Mouse (Mus musculus) duodenum, adult 2 months (tissue): Measurements from ENCODE around the gene S100a16. TPM values are rescaled to one million over a fixed set of nuclear protein-coding genes. Genes with fewer than 3 reads are reported as not detected.

ENCODE experiments used
- polyA plus RNA-seq: library from polyadenylated mRNA; depleted of rRNA; stranded (reverse); fragments of >200 nt; gene quantifications from 2 replicates; pipeline ENCODE4 v1.2.3, GENCODE M21; 2012; ENCODE audit warnings: low replicate concordance; rRNA removed

The S100a16 gene
- polyA plus RNA-seq: 57.6 and 80.1 TPM in 2 replicates

DNA sequence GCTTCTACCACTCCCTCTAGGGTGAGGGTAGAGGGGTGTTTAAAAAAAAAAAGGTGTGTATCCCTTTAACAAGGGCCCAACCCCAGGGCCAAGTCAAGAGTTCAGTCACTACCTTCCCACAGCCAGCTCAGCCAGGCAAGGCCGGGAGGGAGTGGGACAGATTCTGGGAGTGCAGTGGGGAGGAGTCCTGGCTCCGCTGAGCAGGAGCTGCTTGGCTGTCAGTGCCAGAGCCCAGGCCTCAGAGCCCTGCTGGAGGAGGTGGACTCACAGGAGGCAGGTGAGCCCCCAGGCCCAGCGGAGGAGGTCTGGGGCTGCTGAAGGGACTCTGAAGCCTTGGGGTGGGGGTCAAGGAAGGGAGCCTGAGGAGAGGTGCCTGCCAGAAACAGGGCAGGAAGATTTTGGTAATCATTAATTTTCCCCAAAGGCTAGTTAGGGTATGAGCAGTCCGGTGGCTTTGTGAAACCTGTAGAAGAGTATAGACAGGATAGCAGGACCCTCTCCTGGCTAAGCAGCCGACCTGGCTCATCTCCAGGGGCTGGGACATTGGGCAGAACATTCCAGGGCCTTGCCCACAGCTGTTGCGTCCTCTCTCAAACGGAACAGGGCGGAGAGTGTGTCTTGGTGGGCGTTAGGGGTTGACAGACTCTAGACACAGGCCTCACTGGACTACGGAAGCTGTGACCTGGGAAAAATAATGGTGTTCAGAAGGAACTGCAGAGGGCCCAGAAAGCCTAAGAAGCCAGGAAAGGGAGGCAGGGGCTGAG is at the start of gene S100a16:
Gene S100a16 (plus strand): TSS at position 114 of the 764 bp plus-strand sequence.

DNA sequence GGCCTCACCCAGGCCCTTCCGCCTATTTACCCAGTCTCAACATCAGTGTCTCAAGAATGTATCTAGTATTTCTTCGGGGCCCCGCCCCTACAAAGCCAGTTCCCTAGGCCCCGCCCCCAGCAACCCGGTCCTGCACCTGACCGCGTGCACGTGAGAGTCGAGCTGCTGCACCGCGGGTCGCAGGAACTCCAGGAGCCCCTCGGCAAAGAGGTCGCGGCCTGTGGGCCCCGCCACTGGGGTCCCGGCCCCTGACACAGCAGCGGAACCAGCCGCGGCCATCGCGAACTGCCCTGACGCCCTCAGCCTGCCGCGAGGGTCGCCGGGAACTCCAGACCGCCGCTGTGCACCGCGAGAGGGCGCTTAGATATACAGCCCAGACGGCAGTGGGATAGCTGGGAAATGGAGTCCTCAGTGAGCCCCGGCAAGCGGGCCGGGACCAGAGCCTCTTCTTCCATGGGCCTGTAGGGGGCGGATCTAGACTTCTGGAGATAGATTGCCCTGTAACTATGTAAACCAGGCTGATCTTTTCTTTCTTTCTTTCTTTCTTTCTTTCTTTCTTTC is 46.3 kb upstream of the S100a16 start, which contains the start of gene Snapin:
Gene Snapin (minus strand): TSS at position 338 of the 561 bp plus-strand sequence.

DNA sequence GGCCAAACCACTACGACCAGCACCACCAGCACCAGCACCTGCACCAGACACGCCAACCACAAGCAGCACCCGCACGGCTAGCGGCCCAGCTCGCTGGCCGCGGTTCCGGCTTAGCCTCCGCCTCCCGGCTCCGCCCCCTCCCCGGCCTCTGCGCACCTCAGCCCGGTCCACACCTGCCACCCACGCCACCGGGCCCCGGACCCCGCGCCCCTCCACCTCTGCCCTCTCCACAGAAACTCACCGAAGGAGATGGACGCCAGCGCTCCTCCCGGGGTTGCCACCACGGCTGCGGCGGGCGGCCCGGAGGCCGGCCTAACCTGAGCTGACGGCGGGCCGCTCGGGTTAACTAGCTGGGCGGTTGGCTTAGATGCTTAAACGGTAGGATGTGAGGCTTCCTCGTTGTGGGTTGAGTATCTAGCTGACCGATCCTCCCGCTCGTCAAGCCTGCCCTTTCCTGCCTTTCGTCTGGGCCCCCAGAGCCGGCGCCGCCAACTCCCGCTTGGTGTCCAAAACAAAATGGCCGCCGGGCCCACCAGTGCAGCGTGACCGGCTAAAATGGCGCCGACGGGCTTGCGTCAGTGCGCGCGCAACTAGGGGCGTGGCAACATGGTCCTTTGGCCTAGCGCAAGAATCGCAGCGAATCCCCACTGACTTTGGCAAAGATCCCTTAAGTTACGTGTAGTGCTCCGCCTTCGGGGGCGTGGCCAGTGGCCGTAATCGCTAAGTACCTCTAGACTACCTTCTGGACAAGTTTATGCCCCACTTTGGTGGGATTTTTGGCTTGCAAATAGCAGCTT is 27.9 kb upstream of the S100a16 start, which contains the start of gene Chtop:
Gene Chtop (minus strand): TSS at position 549 of the 797 bp plus-strand sequence.

DNA sequence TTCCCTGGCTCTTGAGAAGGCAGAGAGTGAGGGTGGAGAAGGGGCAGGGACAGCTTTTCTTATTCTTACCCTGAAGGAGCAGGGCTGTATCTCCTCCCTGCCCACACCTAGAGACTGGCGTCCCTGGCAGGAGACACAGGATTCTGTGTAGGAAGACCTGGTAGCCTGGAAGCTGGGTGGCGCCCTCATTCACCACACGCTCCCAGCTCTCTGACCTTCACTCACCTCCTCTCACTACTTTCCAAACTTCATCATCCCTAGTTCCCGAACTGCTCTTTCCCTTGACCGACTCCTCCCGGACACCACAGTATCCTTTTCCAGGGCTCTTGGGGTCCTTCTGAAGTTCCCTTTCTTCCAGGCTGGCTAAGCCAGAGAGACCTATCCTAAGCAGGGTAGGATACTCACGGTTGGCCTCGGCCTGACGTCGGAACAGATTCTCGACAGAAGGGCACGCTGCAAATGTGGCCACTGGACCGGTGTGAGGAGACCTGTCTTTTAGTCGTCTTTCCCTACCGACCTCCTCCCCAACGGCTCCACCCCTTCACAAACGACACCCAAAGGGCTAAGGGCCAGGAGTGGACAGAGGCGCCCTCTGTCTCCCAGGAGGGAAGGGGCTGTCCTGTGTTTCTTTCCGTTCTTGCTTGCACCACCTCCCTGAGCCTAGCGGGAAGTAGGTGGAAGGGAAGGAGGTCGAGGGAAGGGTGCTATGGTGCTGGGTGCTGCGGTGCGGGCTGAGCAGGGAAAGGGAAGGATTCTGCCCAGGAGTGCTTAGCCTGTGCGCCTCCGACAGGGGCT is 23.1 kb upstream of the S100a16 start, which contains the start of the genes S100a1 and S100a13:
Gene S100a1 (minus strand): TSS at position 597 of the 795 bp plus-strand sequence.
Gene S100a13 (plus strand): TSS at position 640 of the 795 bp plus-strand sequence.

DNA sequence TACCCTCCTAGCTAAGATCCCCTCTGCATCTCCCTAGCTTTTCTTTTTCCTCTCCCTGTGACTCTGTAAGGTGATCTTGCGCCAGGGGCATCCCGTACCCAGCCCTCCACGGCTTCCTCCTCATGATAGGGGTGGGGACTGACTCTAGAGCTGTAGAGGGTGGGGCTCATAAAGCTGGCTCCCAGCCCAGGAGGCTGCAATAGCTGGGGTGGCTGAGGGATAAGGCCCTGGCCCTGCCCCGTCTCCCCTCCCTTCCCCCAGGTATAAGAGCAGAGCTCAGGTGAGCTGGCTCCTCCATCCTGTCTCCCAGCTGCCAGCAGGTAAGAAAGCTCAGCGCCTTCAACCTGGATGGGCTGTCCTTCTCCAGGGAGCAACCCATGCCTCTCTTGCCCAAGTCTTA is 10.5 kb upstream of the S100a16 start, which contains the start of gene S100a14:
Gene S100a14 (plus strand): TSS at position 277 of the 400 bp plus-strand sequence.

DNA sequence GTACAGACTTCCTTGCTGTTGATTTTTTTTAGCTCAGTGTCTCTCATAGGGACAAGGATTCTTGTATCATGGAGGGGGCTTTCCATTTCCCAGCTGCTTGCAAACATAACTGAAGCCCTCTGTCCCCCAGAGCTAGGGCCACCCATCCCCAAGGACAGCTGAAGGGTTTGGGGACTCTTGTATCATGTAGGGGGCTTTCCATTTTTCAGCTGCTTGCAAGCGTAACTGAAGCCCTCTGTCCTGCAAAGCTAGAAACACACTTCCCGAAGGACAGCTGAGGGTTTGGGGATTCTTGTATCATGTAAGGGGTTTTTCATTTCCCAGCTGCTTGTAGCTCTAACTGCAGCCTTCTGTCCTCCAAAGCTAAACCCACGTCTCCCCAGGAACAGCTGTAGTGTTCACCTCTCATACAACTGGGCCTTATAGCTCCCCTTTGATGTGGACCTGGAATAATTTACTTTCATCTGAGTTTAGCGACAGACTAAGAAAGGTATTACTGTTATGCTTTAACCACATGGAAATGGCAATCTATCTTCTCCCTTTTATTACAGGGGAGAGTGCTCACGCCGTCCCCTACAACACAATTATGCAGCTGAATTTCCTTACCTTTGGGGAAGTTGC is 23.1 kb downstream of the S100a16 start, which contains the start of gene S100a3:
Gene S100a3 (plus strand): TSS at position 571 of the 621 bp plus-strand sequence.

DNA sequence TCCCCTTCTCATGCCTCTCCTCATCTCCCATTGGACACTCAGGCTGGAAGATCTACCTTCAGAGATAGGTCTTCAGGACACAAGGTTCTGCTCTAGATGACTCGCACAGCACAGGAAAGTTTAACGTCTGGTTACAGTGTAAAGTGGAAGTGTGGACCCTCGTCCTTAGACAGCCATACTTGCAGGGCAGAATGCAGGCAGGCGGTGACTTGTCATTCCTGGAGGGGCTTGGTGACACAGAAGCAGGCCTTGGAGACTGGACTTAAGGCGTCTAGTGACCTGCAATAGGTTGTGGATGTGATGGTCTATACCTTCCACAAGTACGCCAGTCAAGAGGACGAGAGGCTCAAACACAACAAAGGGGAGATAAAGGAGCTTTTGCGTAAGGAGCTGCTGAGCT is 52.9 kb downstream of the S100a16 start, which contains the start of gene S100a2:
Gene S100a2 (plus strand): TSS at position 301 of the 400 bp plus-strand sequence.

Other genes starting within 250 kb of the S100a16 start
- 5.0 and 7.0 TPM in 2 replicates for gene Gatad2b, start 244.1 kb upstream of the S100a16 start, polyA plus RNA-seq
- gene Slc27a3, start 147.3 kb upstream of the S100a16 start, polyA plus RNA-seq: 6.6 and 6.7 TPM in 2 replicates
- gene Ints3, start 103.6 kb upstream of the S100a16 start, polyA plus RNA-seq: 12.2 and 14.4 TPM in 2 replicates
- gene Npr1, start 71.4 kb upstream of the S100a16 start, polyA plus RNA-seq: 4.3 and 4.9 TPM in 2 replicates
- gene Ilf2, start 61.1 kb upstream of the S100a16 start, polyA plus RNA-seq: 4.3 and 4.6 TPM in 2 replicates
- gene Snapin, start 46.2 kb upstream of the S100a16 start, polyA plus RNA-seq: 5.9 and 7.9 TPM in 2 replicates
- 21.1 and 21.8 TPM in 2 replicates for gene Chtop, start 27.8 kb upstream of the S100a16 start, polyA plus RNA-seq
- 27.6 and 88.3 TPM in 2 replicates for gene S100a1, start 22.9 kb upstream of the S100a16 start, polyA plus RNA-seq
- gene S100a13, start 22.8 kb upstream of the S100a16 start, polyA plus RNA-seq: 9.9 and 13.7 TPM in 2 replicates
- 0.68 and 2.8 TPM in 2 replicates for gene S100a14, start 10.4 kb upstream of the S100a16 start, polyA plus RNA-seq
- 0.39 TPM in 1 of 2 replicates, not detected in the other for gene S100a3, start 23.3 kb downstream of the S100a16 start, polyA plus RNA-seq
- gene S100a2, start 53.0 kb downstream of the S100a16 start, polyA plus RNA-seq: not detected in 2 replicates
- gene Gm42674, start 64.7 kb downstream of the S100a16 start, polyA plus RNA-seq: not detected in 2 replicates
- 0.39 and 0.67 TPM in 2 replicates for gene S100a4, start 66.5 kb downstream of the S100a16 start, polyA plus RNA-seq
- 0.53 TPM in 1 of 2 replicates, not detected in the other for gene S100a5, start 71.3 kb downstream of the S100a16 start, polyA plus RNA-seq
- 103 and 214 TPM in 2 replicates for gene S100a6, start 75.6 kb downstream of the S100a16 start, polyA plus RNA-seq
- not detected in 2 replicates for gene S100a7a, start 116.8 kb downstream of the S100a16 start, polyA plus RNA-seq
- not detected in 2 replicates for gene S100a8, start 131.7 kb downstream of the S100a16 start, polyA plus RNA-seq
- not detected in 2 replicates for gene S100a9, start 158.5 kb downstream of the S100a16 start, polyA plus RNA-seq
- not detected in 2 replicates for gene Pglyrp4, start 189.7 kb downstream of the S100a16 start, polyA plus RNA-seq
- gene Gm5849, start 240.6 kb downstream of the S100a16 start, polyA plus RNA-seq: not detected in 2 replicates